Mouse (Mus musculus): ENCODE results near the gene Epn3. TPM values are rescaled to one million over a fixed set of nuclear protein-coding genes. Genes with fewer than 3 reads are reported as not detected.

The Epn3 gene
- polyA plus RNA-seq, 1 experiment from 2014 or later, result 0.05 TPM

DNA sequence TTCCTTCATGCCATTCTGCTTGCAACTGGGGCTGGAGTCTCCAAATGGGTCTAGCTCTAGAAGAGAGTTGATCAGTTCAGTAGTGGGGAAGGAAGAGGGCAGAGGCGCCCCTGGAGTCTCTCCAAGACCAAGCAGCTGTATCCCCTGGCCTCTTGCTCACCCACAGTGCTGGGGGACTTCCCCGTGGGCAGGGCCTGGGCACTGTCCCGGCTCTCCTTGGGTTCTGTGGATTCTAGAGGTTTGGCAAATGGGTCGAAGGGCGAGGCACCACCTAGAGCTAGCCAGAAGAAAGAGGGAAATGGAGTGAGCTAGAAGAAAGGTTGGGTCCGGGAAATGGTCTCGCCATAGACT lies 8.1 kb downstream of the Epn3 start:
- Histone ChIP-seq H3K9ac (no peak overlapping the region), H3K4me1 (replicated peaks) (no peaks in the 10 kb centered on the region), H3K36me3 (no peaks in the 10 kb centered on the region), H3K27ac (no peak overlapping the region), H3K27me3 (peaks cover 87% of the 10 kb centered on the region), H3K4me2 (peak overlapping the region; percentile 62), H3K4me3 (replicated peaks) (0 out of 2 replicates have a peak overlapping the region, but pooled peaks have one; percentile 51), H3K9me3 (replicated peaks) (no peaks in the 10 kb centered on the region)
- DNase-seq (no peak), ATAC-seq (ENCODE audit: low read depth) (no peak)
- 36% methylated on average over 7 of the region's 7 CpGs for whole genome bisulfite sequencing (ENCODE audit: insufficient replicate concordance)

DNA sequence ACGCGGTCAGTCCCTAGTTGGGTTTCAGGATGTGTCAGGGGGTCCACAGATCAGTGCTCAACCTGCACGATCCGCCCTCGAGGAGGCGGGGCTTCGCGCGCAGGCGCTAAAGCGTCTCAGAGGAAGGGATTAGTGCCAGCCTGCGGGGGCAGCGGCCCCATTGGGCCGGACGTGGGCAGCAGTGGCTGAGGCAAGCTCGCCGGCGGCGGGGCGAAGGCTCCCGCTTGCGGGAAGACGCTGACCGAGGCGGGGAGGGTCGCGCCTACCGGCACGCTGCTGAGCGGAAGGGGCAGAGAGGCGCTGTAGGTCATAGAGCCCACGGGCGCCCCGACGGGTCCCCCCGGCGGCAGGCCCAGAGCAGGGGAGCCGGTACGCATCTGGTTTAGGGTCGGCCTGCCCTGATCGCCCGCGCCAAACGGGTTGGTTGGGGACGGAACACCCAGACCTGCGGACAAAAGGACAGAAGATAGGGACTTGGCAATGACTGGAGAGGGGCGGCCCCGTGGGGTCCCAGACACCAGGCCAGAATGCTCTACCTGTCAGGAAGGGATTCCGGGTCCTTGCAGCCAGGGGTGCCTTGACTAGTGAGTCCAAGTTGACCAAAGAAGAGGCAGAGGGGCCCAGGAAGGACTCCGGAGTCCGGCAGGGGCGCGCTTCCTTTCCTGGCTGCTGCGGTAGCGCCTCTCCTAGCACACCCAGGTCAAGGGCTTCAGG lies 8.6 kb downstream of the Epn3 start:
- Histone ChIP-seq H3K36me3 (no peaks in the 10 kb centered on the region), H3K27ac (no peak overlapping the region), H3K9me3 (replicated peaks) (no peaks in the 10 kb centered on the region), H3K27me3 (peaks cover 87% of the 10 kb centered on the region), H3K4me1 (replicated peaks) (no peaks in the 10 kb centered on the region), H3K9ac (peak overlapping the region; percentile 45), H3K4me3 (replicated peaks) (peak overlapping the region; percentile 51), H3K4me2 (peak overlapping the region; percentile 62)
- WGBS (ENCODE audit: insufficient replicate concordance), result 5% methylated on average over 54 of the region's 55 CpGs
- no peak for DNase-seq
- no peak for ATAC-seq (ENCODE audit: low read depth)

GRCm38 (mm10) chr11:94489745-94490144 lies 10.0 kb downstream of the Epn3 start:
- H3K27me3 ChIP-seq, result peaks cover 94% of the 10 kb centered on the region
- H3K4me3 ChIP-seq (replicated peaks), result no peak overlapping the region
- 33% methylated on average over 4 of the region's 4 CpGs for WGBS (ENCODE audit: insufficient replicate concordance)
- DNase-seq (no peak), ATAC-seq (ENCODE audit: low read depth) (no peak)
- no peak overlapping the region for H3K27ac ChIP-seq
- H3K4me1 ChIP-seq (replicated peaks), result no peaks in the 10 kb centered on the region
- no peak overlapping the region for H3K9ac ChIP-seq
- no peaks in the 10 kb centered on the region for H3K9me3 ChIP-seq (replicated peaks)
- no peaks in the 10 kb centered on the region for H3K36me3 ChIP-seq
- H3K4me2 ChIP-seq, result no peak overlapping the region

DNA sequence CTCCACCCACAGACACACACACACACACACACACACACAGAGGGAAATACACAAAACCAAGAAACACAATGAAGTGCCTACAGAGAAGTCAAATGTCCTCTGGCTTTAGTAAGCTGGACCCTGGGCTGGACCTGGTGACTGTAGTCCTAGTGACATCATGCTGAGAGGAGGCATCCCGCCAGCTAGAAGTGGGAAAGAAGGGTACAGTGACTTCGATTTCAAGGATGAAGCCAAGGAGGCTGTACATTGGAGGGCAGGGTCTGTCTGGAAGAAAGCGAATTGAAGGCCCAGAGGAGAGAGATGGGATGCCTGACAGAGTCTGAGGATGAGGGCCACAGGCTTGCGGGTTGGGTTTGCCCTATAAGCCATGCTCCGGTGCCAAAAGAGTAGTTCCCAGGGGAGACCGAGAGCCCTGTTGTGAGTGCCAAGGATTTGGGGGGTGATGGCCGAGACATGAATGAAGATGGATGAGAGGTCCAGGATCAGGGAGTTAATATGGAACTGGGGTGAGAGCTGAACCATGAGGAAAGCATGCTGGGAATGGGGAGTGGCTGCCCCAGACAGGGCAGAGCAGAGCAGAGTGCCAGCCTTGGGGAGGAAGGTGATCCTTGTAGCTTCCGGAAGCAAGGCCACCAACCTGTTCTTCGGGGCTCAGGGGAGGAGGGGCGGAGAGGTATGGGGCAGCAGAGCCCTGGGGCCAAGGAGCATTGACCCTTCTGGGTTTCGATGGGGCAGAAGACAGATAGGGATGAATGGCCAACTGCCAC lies 10.8 kb downstream of the Epn3 start:
- Histone ChIP-seq H3K9ac (no peak overlapping the region), H3K36me3 (no peaks in the 10 kb centered on the region), H3K27me3 (peaks cover 96% of the 10 kb centered on the region), H3K4me2 (no peak overlapping the region), H3K4me3 (replicated peaks) (no peak overlapping the region), H3K4me1 (replicated peaks) (no peaks in the 10 kb centered on the region), H3K27ac (no peak overlapping the region), H3K9me3 (replicated peaks) (no peaks in the 10 kb centered on the region)
- 69% methylated on average over 11 of the region's 11 CpGs for WGBS (ENCODE audit: insufficient replicate concordance)
- ATAC-seq (ENCODE audit: low read depth), result no peak
- no peak for DNase-seq

GRCm38 (mm10) chr11:94486001-94486400 lies 13.8 kb downstream of the Epn3 start, which contains the start of gene Spata20:
TSS of gene Spata20 (minus strand) at chr11:94486179.
- peak; percentile 51 for DNase-seq
- WGBS (ENCODE audit: insufficient replicate concordance), result 5% methylated on average over 24 of the region's 24 CpGs
- no peak within 1 kb of the TSS for H3K4me3 ChIP-seq (replicated peaks)
- ATAC-seq (ENCODE audit: low read depth), result peak; percentile 52; the same call in 1 of the 2 replicates
- no peaks in the 10 kb centered on the region for H3K4me1 ChIP-seq (replicated peaks)
- no peak within 1 kb of the TSS for H3K27ac ChIP-seq
- H3K4me2 ChIP-seq, result no peak within 1 kb of the TSS; the same call in 1 of the 2 replicates
- H3K27me3 ChIP-seq, result peaks cover 82% of the 10 kb centered on the region
- H3K36me3 ChIP-seq, result no peaks in the 10 kb centered on the region
- no peaks in the 10 kb centered on the region for H3K9me3 ChIP-seq (replicated peaks)
- H3K9ac ChIP-seq, result no peak within 1 kb of the TSS

DNA sequence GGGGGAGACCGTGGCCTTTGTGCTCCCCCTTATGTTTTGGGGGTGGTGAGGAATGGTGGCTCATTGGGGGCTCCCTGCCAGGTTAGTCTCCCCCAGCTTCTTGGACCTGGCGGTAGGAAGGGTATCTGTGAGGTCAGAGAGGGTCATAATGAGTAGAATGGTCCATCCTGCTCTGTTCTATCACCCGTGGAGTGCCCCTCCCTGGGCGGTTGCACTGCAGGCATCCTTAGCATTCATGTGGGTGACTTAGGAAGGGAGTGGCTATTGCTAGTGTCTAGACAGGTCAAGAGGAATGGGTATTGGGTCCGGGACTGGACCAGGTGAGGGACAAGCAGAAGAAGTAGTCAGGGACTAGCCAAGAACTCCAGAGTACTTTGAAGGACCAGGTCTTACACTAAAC lies 14.6 kb downstream of the Epn3 start:
- no peaks in the 10 kb centered on the region for H3K4me1 ChIP-seq (replicated peaks)
- no peak overlapping the region for H3K9ac ChIP-seq
- no peak for DNase-seq
- H3K27me3 ChIP-seq, result peaks cover 82% of the 10 kb centered on the region
- no peak for ATAC-seq (ENCODE audit: low read depth)
- H3K27ac ChIP-seq, result no peak overlapping the region
- WGBS (ENCODE audit: insufficient replicate concordance), result 52% methylated on average over 5 of the region's 5 CpGs
- no peak overlapping the region for H3K4me2 ChIP-seq
- H3K36me3 ChIP-seq, result no peaks in the 10 kb centered on the region
- no peak overlapping the region for H3K4me3 ChIP-seq (replicated peaks)
- H3K9me3 ChIP-seq (replicated peaks), result no peaks in the 10 kb centered on the region

- H3K27me3 ChIP-seq, result peaks cover 80% of the 10 kb centered on the region
- H3K9me3 ChIP-seq (replicated peaks), result no peaks in the 10 kb centered on the region
- 79% methylated on average over 9 of the region's 9 CpGs for WGBS (ENCODE audit: insufficient replicate concordance)
- no peak overlapping the region for H3K9ac ChIP-seq
- H3K4me2 ChIP-seq, result no peak overlapping the region
- no peaks in the 10 kb centered on the region for H3K4me1 ChIP-seq (replicated peaks)
- DNase-seq (no peak), ATAC-seq (ENCODE audit: low read depth) (no peak)
- no peak overlapping the region for H3K4me3 ChIP-seq (replicated peaks)
- H3K27ac ChIP-seq, result no peak overlapping the region
- no peaks in the 10 kb centered on the region for H3K36me3 ChIP-seq
Measured at GRCm38 (mm10) chr11:94484636-94485035, 15.1 kb downstream of the Epn3 start.

DNA sequence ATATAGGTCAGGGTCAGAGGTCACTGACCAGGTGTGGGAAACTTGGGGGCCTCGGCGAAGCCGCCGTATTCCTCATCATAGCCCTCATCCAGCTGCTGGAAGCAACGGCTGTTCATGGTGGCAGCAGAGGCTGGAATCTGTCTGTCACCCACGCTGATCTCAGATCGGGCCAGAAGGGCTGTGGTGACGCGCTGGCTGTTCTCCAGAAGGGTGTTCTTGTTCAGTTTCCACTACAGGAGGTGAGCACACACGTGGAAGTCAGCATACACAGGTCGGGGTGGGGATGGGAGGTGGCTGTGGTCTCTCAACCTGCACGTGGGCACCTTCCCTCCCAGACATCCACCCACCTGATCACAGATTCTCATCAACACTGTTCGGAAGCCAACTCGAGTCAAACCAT lies 15.9 kb downstream of the Epn3 start:
- no peak for ATAC-seq (ENCODE audit: low read depth)
- no peak overlapping the region for H3K4me2 ChIP-seq
- H3K4me1 ChIP-seq (replicated peaks), result no peaks in the 10 kb centered on the region
- H3K9me3 ChIP-seq (replicated peaks), result no peaks in the 10 kb centered on the region
- H3K36me3 ChIP-seq, result no peaks in the 10 kb centered on the region
- 64% methylated on average over 14 of the region's 14 CpGs for WGBS (ENCODE audit: insufficient replicate concordance)
- DNase-seq, result no peak
- no peak overlapping the region for H3K9ac ChIP-seq
- no peak overlapping the region for H3K4me3 ChIP-seq (replicated peaks)
- H3K27ac ChIP-seq, result no peak overlapping the region
- peaks cover 80% of the 10 kb centered on the region for H3K27me3 ChIP-seq

- H3K36me3 ChIP-seq, result no peaks in the 10 kb centered on the region
- H3K27me3 ChIP-seq, result peaks cover 80% of the 10 kb centered on the region
- DNase-seq, result no peak
- ATAC-seq (ENCODE audit: low read depth), result no peak
- no peak overlapping the region for H3K9ac ChIP-seq
- H3K4me1 ChIP-seq (replicated peaks), result no peaks in the 10 kb centered on the region
- H3K9me3 ChIP-seq (replicated peaks), result no peaks in the 10 kb centered on the region
- H3K27ac ChIP-seq, result no peak overlapping the region
- H3K4me2 ChIP-seq, result no peak overlapping the region
- H3K4me3 ChIP-seq (replicated peaks), result no peak overlapping the region
- WGBS (ENCODE audit: insufficient replicate concordance), result 67% methylated on average over 11 of the region's 11 CpGs
Measured at GRCm38 (mm10) chr11:94483436-94483835, 16.3 kb downstream of the Epn3 start.

DNA sequence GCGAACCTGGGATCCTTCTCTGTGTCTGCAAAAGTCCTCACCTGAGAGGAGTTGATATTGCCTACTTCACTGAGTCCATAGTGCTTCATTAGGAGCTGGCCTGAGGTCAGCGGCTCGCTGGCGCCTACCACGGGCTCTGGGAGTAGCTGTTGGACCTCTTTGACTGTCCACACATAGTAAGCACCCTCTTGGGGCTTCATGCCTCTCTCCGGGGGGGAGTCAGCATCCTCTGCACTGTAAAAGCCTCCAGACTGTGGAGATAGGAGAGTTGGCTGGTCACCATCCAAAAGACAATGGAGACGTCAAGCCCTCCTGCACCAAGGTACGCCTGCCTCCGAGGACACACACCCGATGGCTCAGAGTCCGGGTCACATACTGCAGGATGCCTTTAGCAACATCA lies 17.0 kb downstream of the Epn3 start:
- WGBS (ENCODE audit: insufficient replicate concordance), result 78% methylated on average over 11 of the region's 11 CpGs
- ATAC-seq (ENCODE audit: low read depth), result no peak
- H3K9ac ChIP-seq, result no peak overlapping the region
- no peak overlapping the region for H3K27ac ChIP-seq
- no peaks in the 10 kb centered on the region for H3K4me1 ChIP-seq (replicated peaks)
- no peaks in the 10 kb centered on the region for H3K9me3 ChIP-seq (replicated peaks)
- no peak for DNase-seq
- H3K4me3 ChIP-seq (replicated peaks), result no peak overlapping the region
- no peaks in the 10 kb centered on the region for H3K36me3 ChIP-seq
- H3K4me2 ChIP-seq, result no peak overlapping the region
- H3K27me3 ChIP-seq, result peaks cover 81% of the 10 kb centered on the region

DNA sequence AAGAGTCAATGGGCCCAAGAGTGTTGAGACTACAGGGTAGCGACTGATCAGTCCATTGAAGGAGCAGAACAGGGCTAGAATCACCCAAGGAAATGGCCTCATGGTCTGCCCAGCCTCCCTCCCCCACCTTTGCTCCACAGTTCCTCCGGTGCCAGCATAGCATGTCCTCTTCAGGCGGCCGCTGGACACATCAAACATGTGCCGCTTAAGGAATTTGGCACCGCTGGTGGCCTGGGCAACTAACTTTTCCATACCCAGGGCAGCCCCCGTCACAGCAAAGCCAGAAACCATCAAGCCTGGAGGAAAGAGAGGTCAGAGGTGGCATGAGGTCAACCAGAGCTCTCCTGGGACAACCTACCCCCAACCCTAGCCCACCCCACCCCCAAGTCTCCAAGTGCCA lies 17.8 kb downstream of the Epn3 start:
- H3K9ac ChIP-seq, result no peak overlapping the region
- H3K27me3 ChIP-seq, result peaks cover 81% of the 10 kb centered on the region
- 75% methylated on average over 7 of the region's 7 CpGs for WGBS (ENCODE audit: insufficient replicate concordance)
- H3K36me3 ChIP-seq, result no peaks in the 10 kb centered on the region
- no peak overlapping the region for H3K27ac ChIP-seq
- DNase-seq (no peak), ATAC-seq (ENCODE audit: low read depth) (no peak)
- no peaks in the 10 kb centered on the region for H3K9me3 ChIP-seq (replicated peaks)
- H3K4me3 ChIP-seq (replicated peaks), result no peak overlapping the region
- H3K4me2 ChIP-seq, result no peak overlapping the region
- no peaks in the 10 kb centered on the region for H3K4me1 ChIP-seq (replicated peaks)

DNA sequence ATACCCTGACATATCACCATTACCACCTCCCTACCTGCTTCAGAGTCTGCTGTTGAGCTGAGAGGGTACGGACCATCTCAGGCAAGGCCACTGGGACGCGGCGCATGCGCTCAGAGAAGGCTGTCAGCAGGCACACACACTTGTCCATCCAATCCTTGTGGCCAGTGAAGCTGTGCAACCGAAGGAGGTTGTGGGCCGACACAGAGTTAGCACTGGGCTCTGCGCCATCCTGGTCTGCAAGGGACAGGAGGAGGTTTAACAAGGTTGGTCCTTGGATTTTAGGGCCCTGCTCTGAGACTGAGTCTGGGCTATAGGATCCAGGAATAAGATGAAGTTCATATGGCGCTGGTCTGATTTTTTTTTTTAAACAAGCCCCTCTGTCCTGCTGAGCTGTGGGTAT lies 19.4 kb downstream of the Epn3 start:
- Histone ChIP-seq H3K4me2 (no peak overlapping the region), H3K27me3 (peaks cover 83% of the 10 kb centered on the region), H3K4me3 (replicated peaks) (no peak overlapping the region), H3K9ac (no peak overlapping the region), H3K27ac (no peak overlapping the region), H3K36me3 (no peaks in the 10 kb centered on the region), H3K4me1 (replicated peaks) (no peaks in the 10 kb centered on the region), H3K9me3 (replicated peaks) (no peaks in the 10 kb centered on the region)
- ATAC-seq (ENCODE audit: low read depth) (no peak), DNase-seq (no peak)
- WGBS (ENCODE audit: insufficient replicate concordance), result 75% methylated on average over 9 of the region's 9 CpGs

Measured in liver, embryonic 13.5 days (tissue).